Mouse (Mus musculus) testis, postnatal 10 days (tissue): ENCODE results near the gene Tifab.

Experiments used
- DNase-seq: peaks from one replicate; pipeline ENCODE4 v3.0.0; 2021; ENCODE audit warnings: low spot score

Gene Tifab

DNA sequence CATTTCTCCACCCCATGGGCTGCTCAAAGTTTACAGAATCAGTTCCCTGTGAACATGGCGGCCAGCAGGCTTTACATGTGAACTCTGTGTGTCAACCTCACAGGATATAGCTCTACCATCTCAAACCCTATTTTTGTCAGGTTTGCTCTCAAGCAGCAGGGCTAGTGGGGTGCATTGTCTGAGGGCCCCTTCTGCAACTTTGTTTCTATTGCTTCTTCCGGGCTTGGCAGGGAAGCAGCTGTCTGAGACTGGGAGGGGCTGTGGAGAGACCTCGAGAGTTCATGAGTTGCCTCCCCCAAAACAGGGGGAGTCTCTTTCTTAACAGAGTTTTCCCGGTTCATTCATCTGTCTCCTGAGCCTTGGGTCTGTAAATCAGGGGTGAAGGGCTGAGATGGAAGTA, 2.8 kb downstream of the Tifab start:
- no peak for DNase-seq

DNA sequence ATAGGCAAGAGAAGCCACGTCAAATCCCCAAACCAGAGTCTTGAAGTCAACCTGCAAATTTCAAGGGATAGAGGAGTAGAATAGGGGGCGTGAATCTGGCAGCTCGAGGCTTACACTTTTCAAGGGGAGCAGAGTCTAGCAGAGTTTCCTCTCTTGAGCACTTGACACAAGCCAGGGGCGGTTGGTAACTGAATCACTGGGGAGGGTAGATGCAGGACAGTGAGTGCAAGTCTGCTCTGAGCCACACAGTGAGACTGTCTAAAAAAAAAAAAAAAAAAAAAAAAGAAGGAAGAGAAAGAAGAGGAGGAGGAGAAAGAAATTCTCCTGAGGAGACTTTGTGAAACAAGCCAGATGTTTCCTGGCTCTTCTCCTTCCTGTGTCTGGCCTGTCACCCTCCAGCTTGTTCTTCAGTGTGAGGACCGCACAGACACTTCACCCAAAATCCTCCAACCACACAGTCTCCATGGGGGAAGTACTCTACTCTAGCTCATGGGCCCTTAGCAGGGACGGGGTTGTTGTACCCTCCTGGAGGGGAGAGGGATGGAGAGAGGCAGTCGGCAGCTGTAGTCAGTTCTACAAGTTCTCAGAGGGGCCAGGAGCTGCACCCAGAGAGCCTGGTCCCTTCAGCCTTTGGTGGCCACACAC, 5.7 kb downstream of the Tifab start:
- no peak for DNase-seq

DNA sequence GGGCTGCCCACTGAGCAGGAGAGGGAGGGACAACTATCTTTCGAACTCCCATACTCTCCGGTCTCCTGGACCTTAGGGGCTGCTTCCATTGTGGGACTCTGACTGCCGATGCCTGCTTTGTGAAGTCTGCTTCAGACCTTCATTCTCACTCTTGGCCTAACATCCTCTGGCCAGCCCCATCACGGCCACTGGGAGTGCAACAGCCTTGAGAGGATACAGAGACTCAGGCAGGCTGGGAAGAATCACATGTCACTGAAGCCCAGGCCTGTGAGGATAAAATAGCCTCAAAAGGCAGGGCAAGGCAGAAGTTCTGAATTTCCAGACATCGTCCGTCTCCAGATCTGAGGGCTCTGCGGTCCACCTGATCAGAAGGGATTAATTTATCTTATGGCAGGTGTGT, 6.6 kb downstream of the Tifab start:
- no peak for DNase-seq

DNA sequence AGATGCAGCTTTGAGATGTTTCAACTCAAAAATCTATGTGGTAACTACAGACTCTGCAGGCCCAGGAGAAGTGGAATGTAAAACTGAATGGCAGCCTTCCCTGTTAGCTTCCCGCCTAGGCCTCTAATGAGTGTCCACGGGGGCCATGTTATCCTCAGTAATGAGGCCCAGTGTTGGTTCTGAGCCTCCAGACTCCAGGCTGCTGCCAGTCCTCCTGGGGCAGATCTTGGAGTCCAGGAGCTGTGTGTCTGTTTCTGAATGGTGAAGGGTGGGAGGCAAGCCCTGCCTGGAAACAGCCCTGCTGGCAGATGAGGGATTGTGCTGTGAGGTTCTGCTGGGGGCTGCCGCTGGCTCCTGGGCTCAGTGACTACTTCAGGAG, 10.3 kb downstream of the Tifab start:
- DNase-seq: no peak

DNA sequence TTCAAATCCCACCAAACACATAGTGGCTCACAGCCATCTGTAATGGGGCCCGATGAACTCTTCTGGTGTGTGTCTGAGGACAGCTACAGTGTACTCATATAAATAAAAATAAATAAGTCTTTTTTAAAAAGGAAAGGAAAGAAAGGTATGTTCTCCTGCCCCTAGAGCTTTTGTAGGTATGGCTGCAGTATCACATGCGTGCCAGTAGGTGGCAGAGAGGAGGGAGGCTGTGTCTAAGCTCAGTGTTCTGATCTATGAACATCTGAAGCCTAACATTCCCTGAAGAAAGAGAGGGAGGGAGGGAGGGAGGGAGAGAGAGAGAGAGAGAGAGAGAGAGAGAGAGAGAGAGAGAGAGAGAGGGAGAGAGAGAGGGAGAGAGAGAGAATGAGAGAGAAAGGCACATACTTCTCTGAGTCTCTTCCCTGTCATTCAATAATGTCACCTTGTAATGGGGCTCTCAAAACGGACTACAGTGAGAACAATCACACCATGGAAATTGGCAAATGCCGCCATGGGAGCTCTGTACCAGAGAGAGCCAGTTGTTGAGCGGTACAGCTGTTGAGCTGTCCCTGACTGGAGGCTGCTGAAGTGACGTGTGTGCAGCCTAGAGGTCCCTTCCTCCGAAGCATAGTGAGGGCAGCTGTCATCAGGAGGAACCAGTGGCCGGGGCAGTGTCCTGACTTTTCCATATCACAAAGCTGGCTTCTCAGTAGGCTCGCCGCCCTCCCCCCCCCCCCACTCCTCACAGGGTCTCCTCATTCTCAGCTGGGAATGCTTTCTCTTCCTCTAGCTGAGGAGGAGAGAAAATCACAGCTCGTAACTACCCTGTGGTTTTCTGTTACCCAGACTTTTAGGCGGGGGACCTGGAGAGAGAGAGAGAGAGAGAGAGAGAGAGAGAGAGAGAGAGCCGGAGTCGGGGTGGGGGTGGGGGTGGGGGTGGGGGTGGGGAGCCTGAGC, 11.0 kb downstream of the Tifab start:
- no peak for DNase-seq

DNA sequence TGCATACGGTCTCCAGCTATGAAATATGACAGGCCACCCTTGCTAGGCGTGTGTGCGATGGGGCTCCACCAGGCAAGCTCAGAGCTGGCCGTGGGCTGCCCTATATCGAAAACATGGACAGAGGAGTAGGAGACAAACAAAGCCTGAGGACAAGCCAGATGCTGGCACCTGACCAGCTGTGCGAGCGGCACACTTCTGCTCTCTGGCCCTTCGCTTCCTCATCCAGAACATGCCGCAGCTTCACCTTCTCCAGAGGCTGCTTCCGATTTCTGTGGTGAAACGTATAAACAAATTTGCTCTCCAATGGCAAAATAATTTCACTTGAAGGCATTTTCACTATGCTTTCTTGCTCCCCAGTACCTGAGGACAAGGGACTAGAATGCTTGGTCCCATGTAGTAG, 13.1 kb downstream of the Tifab start:
- no peak for DNase-seq

DNA sequence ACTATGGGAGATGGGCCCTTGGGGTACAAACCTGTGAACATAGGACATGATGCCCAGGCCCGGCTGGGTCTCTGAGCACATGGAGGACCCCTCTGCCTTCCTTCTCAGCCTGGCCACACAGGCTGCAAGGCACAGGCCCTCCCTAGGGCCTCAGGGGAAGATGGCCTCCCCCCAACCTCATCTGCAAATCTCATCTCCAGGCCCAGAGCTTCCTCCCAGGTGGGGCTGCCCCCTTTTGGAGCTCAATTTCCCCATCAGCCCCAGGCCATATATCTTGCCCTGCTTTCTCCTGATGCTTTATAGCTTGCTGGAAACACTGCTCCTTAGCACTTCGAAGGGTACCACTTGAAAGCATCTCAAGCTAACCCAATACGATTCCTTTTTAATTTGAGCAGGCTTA, 14.3 kb downstream of the Tifab start:
- DNase-seq: no peak

DNA sequence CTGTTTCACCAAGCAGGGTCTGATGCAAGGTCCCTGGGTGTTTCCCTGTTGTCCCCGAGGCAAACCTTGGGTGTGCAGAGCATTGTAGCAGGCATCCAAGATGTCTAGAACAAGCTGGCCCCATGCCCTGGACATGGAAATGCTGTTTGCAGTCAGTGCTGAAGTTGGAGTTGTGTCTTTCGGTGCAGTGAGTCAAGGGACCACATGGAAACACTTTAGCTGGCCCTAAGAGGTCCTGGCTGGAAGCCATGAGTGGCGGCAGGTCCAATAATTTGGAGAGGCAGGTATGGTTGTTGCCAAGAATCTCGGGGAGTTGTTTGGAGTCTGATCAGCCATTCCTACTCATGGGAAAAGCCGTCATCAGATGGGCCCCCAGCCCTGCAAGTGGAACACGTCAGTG, 14.9 kb downstream of the Tifab start:
- DNase-seq: peak; percentile 65

DNA sequence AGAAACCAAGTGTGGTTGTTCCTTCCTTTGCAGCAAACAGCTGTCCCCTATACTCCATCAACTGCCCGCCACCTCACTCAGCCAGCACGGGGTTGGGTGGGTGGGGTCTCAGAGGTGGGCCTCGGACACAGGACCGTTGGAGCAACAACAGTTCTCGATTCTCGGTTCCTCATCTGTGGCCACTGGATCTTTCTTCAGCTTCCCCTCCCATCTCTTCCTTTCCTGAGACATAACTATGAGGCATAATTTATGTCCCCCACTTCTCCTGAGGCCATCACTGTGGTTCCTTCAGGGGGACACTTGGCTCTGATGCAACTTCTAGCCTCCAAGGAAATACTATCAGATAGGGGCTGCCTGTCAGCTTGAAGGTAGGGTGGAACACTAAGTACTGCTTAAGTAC, 15.8 kb downstream of the Tifab start:
- DNase-seq: no peak

DNA sequence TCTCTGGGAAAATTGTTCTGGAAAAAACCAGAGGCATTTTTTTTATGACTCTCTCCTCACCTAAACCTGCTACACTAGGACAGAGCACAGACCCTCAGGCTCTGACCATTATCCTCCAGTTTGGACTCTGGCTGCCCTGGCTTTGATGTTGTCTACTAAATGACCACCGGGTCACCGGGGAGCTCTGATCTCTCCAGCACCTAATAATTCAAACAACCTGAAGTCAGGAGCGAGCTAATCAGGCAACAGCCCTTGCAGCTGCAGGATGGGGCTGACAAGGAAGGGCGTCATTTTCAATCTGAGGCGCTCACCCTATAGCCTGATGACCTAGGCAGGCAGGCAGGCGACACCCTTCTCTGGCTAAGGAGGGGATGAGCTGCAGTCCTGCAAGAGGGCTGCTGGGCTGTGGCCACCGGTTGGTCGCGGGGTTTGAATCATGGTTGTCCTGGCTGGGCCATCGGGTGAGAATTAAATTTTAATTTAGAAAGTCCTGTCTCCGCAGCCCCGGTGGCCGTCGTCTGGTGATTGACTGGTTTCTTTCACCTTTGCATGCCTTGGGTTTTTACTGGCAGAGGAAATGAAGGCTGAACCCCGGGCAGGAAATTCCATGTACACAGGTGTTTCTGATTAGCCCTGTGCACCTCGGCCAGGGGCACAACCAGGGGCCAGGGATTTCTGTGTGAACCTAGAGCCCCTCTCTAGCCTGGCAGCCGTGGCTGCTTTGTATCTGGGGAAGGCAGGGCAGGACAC, 18.9 kb downstream of the Tifab start:
- no peak for DNase-seq

DNA sequence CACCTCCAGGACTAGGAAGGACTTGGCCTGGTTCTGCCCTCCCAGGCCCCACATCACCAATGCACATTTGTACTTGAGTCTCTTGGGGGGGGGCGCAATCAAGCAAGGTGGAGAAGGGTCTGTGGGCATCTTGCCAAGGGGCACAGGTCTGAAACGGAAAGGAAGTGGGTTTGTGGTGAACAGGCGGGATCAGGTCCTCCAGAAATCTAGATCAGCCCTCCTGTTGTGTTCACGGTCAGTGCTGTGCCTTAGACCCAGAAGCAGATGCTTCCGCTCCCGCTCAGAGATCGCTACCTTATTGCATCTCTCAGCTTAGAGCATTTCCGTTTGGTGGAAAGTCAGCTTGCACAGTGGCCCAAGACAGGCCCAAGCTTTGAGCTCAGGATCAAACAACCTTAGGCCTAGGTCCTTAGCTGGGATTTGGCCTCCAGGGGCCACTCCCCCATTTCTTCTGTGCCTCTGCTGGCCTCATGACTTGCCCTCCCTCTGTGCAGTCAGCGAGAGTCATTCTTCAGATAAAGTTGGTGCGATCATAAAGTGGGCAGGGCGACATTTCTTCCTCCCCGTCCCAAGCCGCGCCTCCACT, 19.6 kb downstream of the Tifab start:
- no peak for DNase-seq

DNA sequence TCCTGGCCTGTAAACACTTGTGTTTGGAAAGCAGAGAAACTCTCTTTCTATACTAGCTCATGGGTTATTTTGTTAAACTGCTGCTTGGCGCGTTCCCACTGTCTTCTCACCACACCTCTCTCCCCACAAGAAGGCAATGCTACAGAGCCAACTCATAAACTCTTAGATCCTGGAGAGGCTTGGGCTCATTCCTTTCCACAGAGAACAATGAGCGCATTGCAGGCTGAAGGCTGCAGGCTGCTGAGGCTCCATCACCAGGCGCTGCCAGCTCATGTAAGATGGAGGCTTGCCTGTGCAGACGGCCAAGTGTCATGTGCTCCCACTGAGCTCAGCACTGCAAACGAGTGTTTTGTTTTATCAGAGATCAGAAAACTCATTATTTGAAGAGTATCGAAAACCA, 23.0 kb downstream of the Tifab start:
- no peak for DNase-seq

DNA sequence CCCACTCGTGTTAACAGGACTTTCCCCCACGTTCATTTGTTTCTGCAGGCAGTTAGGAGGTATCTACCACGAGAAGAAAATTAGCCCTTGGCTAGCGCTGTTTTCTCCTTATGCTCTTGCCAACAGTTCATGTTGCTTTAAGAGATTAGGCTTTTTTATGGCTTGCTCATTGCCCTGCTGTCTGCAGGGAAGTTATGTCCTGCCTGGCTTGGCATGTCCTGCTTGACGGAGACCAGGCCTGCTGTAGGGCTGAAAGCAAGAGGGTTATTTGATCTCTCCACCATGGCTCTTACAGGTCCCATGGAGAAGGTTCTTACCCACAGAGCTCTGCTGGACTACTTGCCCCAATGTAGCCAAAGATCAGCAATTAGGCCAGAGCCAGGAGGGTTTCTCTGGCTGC, 23.6 kb downstream of the Tifab start:
- peak; percentile 38 for DNase-seq

DNA sequence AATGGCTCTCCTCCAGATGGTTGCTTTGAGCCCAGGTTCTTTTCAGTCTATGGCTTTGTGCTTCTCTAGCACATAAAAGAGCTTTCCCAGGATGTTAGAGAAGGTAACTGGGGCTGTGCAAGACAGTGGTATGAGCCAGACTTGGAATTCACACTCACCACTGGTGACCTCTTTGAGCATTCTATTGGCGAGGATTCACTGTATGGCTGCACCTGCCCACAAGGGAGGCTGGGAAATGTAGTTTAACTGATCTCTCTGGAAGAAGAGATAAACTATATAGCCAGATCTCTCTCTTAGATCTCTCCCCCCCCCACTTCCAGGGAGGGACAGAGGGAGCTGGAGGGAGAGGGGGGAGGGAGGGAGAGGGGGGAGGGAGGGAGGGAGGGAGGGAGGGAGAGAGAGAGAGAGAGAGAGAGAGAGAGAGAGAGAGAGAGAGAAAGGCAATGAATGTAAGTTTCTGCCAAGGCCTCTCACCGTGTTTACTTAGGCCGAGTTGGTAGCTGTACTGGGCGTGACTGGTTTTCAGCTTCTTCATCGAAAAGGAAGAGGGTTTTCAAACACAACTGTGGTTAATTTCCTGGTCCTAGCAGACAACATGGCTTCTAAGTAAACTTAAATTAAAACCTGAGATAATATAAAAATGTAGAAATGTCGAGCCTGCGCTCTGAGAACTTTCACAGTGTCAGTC, 25.8 kb downstream of the Tifab start:
- no peak for DNase-seq

DNA sequence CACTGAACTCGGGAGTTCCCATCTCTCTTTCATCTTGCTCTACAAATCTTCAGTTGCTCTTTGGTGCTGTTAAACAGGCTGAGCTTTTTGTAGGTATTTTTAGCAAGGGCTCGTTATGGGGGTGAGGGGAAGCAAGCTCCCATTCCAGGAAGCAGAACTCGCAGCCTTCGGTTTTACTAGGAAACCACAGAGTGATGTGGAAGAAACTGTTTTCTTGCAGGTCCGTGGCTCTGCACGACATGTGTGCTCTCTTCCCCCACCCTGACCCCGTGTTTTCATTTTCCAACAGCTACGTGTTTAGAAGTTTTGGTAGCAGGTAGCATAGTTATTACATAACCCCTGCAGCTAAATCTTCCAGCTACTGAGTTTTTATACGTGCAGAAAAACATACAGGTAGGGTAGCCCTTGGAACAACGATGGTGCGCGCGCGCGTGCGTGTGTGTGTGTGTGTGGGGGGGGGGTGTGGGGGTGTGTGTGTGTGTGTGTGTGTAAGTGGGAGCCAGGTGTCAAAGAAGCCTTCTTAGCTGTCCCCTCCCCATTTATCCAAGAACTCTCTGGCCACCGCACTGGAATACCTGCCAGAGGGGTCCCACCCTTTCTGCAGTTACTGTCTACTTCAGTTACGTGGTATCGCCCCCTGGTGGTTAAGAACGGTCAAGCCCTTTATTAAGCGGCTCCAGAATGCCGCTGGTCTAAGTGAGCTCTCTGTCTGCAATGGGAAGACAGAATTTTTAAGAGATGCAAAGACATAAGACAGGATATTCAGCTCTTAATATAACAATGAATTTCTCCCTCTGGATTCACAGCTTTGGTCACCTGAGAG, 27.1 kb downstream of the Tifab start:
- peak; percentile 78 for DNase-seq

DNA sequence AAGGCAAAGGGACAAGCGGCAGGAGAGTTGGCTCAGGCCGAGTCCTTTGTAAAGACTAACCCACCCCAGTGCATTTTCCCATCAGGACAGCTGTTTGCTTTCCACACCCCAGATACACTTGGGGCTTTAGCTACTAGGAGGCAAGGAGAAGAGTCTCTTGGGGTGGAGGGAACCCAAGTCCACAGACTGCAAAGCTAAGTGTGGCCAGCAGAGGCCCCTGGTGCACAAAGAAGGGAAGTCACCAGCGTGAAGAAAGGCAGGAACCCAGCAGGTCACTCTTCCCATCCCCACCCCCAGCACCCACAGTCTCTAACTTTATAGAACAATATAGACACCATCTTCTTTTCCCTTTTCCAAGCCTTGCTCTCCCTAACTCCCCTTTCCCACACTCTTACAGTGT, 33.2 kb downstream of the Tifab start:
- no peak for DNase-seq

DNA sequence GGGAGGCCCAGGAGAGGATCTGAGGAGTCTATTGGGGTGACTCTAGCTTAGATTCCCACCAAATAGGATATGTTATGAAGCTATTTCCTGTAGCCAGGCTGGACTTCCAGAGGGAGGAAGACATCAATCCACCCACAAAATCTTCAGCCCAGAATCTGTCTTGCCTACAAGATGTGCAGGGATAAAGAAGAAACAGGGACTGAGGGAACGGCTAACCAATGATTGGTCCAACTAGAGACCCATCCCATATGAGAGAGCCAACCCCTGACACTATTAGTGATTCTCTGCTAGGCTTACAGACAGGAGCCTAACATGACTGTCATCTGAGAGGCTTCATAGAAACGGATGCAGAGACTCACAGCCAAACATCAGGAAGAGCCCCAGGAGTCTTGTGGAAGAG, 34.7 kb downstream of the Tifab start:
- no peak for DNase-seq

DNA sequence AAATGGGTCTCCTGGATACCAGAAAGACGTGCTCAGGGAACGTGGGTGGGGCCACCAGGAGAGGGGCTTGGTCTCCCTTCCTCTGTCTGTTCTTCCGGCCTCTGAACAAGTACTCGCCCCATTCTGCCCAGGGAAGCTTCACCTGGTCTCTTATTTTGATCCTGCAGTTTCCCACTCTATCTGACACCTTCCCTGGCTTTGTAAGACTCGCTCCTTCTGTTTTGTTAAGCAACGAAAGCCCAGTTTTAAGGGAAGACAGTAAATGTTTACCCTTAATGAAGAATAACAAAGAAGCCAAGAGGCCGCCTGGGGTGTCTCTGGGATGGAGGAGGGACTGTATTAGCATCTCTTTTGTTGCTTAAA, 35.6 kb downstream of the Tifab start:
- no peak for DNase-seq

DNA sequence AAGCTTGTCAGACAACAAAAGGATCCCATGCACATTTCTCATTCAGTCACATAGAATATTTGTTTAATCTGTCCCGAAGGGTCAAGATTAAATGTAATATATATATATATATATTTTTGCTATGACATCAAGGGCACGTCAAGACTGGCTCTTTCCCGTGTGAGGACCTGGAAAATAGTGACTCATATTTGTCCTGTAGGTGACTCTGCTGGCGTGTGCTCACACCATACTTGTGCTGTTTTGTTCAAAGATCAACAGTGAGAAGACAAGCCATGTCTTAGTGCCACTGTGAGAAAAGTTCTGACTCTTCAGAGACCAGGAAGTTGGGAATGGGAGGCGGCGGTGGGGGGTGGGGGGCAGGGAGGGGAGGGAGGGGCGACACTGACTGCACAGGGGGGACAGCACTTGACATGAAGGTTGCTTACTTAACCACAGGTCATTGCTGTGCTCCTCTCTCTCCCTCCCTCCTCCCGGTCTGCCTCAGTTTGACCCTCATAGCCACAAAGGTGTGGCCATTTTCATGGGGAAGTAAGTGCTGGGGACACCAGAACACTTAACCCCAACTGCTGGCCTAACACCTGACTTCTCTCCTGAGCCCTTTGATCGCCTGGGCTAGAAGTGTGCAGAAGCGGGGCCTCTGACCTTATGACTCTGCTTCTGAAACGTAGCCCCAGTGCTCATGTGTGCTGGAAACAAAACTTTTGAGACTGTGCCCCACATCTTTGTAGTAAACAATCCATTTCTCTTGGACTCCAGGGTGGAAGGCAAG, 36.1 kb downstream of the Tifab start:
- DNase-seq: no peak

DNA sequence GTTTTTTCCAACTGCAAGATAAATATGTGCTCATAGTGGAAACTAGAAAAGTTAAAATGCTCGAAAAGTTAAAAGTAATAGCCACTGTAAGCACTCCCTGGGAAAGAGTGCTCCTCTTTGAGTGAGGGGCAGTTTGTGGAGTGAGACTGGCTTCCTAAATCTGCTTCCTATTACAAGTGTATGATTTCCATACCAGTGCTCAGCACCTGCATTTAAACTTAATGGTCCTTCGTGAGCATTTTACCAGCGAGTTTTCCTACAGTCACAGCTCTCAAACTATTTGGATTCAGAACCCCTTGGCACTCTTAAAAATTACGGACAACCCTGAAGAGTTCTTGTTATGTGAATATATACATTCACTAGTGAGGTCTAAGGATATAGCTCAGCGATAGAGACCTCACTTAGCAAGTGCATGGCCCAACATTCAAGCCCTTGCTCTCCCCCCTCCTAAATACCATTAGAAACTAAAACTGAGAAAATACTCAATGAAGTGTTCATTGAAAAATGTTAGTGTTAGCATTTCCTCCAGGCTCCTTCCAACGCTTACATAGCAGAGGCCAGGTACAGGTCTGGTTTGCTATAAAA, 39.4 kb downstream of the Tifab start:
- DNase-seq: no peak
